Mouse (Mus musculus) right cerebral cortex, postnatal 25 days (tissue): ENCODE measurements around the gene Cpt2.

Source experiments
- DNase-seq: peaks from one replicate; pipeline ENCODE4 v3.0.0; 2022

Gene Cpt2

DNA sequence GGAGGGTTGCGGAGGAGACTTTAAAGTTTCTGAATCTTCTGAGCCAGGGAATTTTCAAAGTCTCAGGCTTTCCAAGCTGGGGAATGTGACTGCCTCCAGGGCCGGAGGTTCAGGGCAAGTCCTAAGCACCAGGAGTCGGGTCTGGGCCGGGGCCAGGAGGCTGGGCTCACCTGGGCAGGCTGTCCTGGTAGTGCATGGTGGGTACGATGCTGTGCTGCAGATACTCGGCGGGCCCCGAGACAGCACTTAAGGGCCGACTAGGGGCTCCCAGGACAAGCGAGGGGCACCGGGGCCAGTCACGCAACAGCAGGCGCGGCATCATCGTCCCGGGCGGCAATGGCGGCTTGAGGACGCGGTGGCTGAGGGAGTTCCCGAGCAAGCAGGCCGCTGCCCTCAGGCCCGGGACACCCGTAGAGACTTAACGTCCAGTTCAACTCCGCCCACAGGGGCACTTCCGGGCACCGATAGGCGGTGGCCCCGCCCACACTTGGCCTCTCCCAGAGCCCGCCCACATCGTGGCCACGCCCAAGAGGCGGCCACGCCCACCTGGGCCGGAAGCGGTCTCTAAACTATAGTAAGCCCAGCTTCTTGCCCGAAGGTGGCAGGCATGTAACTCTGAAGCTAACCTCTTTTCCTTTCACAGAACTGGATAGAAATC lies at the start of gene Cpt2:
Gene Cpt2 (minus strand): TSS at position 466 of the 658 bp plus-strand sequence.
- DNase-seq, result peak; percentile 69

DNA sequence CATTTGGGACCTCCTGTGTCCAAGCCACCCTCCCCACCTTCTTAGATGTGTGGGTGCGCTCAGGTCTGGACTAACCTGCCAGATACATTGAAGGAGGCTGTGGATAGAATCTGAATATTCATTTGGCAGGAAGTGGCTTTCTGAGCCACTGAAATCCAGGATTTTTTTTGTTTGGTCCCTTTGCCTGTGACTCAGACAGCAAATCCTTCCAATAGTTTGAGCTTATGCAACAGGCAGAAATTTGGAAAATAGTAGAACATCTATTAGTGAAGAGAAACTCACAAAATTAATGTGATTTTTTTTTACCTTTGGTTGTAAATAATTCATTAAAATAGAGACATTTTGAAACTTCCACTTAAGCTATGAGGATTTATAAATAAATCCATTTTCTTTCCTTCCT lies 47.8 kb upstream of the Cpt2 start:
- no peak for DNase-seq

DNA sequence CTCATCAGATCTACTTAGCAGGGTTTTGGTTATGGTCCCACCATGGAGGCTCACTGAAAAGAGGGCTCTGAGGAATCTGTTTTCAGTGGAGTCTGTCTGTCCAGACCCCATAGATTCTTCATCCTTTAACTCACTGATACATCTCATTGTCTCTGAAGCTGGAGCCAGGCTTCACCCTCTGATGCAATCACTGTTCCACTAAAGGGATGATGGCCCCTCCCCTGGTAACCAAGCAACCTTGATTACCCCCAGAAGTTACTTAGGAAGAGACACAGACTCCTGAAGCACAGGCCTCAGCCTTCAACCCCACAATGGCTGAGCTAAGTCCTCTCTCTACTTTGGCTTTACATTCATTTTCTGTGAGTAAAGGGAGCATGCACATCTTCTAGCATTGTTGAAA lies 46.4 kb upstream of the Cpt2 start:
- no peak for DNase-seq

DNA sequence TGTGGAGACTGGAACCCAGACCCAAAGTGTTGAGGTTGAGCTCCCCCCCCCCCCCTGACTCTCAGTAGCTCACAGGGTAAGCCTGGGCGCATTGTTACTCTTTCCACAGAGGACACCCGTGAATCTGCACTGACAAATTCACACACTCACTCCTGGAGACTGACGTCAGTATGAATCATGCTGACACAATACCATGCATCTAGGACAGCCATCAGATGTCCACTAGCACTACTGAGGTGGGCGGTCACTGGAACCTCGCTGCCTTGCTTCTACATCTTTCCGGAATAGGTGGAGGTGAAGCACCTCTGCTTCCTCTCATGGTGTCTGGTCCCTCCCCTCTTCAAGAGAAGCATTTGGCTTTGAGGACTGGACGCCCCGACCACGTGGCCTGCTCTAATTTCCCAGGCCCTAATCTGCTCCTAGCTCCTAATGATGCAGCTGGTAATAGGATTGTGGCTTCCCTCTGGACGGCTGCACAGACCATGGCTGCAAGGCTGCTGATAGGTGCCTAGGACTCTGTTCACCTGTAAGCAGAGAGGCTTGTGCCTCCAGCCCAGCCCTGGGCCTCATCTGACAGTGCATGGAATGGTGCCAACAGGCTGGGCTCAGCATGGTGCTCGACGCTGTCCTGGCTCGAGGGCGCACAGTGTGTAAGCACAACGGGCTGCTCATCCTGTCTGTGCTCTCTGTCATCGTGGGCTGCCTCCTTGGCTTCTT lies 44.7 kb upstream of the Cpt2 start, which contains the start of gene Slc1a7:
Gene Slc1a7 (plus strand): TSS at position 367 of the 717 bp plus-strand sequence.
- DNase-seq, result no peak

DNA sequence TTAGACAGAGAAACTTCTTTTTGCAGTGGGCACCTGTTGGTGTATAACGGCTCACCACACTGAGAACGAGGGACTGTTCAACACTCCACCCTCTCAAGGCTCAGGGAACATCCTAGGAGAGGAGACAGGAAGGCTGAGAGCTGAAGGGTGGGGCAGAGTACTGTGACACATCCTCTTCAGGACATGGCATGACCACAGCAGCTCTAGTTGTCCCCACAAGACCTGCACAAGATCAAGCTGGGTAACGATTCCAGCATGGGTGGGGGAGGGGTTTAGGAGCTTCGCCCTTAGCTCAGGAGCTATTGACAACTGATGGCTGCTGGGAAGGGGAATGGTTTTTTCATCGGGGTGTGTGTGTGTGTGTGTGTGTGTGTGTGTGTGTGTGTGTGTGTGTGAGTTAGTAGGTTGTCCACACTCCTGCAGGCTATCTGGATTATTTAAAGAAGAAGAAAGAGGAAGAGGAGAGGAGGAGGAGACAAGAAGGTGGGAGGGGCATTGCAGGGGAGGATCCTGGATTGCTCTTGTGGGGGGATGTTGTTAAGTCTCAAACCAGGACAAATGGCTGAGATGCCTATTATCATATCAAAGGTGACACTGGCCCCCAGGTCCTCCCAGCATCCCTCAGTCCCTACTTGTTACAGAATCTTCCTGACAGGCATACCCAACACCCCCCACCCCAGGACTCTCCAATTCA lies 43.2 kb upstream of the Cpt2 start:
- DNase-seq, result no peak

DNA sequence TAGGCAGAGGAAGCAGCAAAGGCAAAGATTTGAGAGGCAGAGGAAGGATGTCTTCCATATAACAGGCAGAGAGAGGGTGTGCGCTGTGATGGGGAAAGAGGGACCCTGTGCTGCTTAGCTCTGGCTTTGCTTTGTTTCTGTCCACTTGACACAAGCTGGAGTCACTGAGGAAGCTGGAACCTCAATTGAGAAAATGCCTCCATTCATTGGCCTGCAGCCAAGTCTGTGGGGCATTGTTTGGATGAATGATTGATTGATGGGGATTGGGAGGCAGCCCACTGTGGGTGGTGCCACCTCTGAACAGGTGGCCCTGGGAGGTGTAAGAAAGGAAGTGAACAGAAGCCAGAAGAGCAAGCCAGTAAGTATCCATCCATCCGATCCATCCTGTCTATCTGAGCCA lies 39.4 kb upstream of the Cpt2 start:
- no peak for DNase-seq

DNA sequence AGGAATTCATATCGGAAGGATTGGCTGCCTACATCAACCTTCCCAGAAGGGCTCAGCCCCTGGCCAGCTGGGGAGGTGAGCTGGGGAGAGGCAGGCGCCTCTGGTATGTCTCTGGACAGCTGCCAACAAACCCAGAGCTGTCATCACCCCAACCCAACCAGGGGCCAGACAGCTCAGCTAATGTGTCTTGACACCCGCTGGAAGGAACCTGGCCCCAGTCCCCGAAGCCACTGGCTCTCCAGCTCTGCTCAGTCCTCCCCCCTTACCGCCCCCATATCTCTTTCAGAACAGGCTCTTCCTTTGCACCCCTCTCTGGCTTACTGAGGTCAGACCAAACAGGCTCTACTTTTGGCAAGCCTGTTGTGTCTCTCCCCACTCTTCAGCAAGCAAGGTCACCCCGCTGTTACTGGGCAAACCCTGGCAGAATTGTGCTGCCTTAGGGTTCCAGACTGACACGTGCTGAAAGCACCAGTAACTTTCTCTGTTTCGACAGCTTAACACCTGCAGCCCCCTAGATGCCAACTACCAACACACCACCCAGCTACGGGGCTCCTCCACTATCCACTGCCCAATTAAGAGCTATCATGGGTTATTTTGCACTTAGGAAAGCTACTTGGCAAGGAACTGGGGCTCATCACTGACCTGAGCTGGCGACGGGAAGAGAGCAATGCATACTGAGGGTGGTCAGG lies 38.8 kb upstream of the Cpt2 start:
- DNase-seq, result no peak

DNA sequence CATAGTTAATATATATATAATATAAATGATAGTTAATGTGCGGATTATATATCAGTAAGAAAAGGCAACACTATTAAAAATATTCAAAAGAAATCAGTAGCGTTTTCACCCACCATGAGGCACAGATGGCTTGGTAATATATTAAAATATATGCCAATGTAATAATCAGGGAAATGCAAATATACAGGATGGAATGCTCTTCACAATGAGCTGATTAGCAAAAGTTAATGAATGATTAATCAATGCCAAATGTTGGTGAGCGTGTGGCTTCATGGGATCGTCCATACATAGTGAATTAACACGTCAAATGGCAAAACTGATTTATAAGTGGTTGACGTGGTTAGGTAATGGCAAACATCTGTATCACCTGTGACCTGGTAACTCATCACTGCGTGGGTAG lies 35.1 kb upstream of the Cpt2 start:
- no peak for DNase-seq

DNA sequence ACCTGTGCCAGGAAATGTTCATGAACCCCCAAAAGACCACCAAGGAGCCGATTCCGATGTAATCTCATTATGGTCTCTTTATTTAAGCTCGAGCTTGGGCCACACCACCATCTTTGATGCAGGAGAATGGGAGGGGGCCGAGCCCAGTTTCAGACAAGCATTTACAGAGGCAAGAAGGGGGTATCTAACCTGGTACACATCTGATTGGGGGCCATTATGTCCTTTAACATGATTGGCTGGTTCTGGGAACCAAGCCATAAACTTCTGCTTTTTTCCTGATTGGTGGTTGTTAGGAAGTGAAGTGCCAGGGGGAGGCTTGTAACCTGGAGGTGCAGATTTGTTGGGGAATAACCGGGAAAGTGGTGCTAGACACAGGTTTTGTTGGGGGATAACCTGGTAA lies 32.3 kb upstream of the Cpt2 start:
- DNase-seq, result no peak

DNA sequence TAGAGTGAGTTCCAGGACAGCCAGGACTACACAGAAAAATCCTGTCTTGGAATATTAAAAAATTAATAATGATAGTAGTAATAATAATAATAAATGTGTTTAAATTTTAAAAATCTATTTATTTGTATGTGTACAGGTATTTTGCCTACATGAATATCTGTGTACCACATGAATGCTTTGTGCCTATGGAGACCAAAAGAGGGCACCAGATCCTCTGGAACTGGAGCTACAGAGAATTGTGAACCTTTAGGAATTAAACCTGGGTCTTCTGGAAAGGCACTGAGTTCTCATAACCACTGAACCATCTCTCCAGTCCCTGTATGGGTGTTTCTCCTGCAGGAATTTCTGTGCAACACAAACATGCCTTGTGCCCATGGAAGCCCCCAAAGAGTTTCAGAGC lies 29.4 kb upstream of the Cpt2 start:
- DNase-seq, result no peak

DNA sequence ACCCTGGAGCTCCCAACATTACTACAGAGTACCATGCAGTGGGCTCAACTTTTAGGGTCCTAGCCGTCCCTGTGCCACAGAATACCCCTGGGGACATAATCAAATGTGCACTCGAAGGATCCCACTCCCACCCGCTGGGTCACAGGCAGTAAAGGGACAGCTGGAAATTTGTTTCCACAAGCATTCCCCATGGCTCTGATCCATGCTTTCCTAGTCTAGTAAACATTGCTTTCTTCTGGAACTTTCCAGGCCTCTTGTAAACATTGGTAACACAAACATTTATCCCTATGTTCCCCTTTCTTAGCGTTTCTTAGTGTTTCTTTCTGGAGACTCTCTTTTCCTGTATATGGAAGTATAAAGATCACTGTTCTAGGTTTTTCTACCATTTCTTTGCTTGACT lies 26.5 kb upstream of the Cpt2 start:
- no peak for DNase-seq

DNA sequence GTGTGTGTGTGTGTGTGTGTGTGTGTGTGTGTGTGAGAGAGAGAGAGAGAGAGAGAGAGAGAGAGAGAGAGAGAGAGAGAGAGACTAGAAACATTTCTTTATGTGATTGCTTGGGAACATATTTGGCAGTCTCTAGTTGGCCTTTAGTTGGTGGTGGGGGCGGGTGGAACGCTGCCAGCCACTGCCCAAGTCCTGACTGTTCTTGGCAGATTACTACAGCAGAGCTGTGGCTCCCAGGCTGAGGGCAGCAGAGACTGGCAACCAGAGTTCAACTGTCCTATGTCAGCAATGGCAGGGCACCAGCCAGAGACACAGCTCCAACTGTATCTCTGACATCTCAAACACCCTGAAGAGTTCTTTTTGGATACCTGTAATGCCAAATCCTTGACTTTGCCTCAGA lies 20.7 kb upstream of the Cpt2 start:
- DNase-seq, result no peak

DNA sequence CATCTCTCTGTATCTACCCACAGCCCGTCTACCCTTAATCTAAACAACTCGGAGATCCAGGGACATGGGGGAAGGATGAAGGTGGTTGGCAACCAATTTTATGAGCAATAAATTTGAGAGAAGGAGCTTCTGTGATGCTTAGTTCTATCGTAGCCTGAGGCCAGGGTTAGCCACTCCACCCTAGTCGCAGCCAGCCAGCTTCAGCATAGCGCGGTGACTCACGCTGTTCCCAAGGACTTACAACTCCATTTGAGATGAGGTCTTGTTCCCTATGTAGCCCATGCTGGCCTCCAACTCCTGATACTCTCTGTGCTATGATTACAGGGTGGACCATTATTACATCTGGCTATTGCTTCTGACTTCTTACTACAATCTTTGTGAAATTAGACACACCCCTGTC lies 19.3 kb upstream of the Cpt2 start:
- no peak for DNase-seq

DNA sequence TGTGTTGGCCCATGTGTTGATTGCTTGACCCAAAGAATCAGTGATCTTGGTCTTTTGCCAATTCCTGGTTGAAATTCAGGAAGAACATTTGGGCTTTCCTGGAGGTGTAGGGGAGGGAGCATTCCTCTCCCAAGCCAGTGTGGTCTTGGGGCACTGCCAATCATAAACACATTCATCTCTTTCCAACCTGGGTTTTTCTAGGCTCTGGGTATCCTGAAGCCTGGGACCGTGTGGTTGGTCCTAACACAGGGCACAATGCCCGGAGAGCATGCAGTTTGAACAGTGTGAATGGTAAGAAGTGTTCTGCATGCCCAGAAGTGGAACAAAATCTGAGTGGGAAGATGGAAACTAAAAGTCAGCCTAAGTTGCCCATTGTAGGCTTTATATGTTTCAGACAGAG lies 14.7 kb upstream of the Cpt2 start:
- no peak for DNase-seq

DNA sequence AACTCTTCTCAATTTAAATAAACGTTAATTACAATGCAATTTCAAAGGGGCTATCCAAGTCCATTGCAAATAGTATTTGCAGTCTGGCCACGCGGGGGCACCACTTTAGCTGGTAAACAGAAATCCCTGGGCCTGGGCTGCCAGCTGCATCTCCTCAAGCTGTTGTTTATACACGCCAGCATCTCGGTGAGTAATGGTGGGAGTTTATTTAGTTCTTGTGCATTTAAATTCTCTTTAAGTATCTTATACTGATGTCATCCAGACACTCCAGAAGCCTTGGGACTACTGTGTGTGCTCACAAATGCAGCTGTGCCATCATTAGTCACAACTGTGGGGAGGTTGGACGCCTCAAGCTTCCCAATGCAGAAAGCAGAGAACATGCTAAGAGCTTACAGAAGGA lies 13.9 kb upstream of the Cpt2 start:
- peak; percentile 60 for DNase-seq

DNA sequence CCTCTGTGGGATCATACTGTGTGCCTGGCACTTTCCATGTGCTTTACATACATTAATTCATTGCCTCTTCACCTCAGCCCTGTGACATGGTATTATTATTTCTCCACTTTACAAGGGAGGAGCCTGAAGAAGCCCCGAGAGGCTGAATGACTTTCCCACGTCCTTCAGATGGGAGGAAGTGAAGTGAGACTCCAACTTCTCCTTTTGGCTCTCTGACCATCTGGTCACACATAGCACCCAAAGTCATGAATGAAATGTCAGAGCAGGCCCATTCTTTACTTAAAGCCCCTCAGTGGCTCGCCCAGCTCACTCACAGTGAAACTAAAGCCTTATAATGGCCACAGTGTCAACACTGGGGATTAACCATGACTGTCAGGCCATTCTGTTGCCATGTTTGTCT lies 11.8 kb upstream of the Cpt2 start:
- DNase-seq, result no peak

DNA sequence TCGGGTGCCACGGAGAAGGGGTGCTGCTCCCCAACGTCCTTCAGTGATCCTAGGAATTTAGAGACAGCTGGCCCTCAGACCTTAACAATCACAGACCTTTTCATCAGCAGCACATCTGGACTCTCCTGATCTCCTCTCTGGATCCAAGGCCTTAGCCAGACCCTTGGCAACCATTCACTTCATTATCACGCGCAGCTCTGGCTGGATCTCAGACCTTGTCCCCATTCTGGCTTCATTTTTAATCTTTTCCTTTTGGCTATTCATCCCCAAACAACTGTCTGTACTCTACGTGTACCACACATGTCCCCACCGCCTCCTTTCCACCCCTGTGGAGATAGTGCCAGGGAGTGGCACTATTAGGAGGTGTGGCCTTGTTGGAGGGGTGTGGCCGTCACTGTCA lies 9.8 kb upstream of the Cpt2 start:
- DNase-seq, result no peak

DNA sequence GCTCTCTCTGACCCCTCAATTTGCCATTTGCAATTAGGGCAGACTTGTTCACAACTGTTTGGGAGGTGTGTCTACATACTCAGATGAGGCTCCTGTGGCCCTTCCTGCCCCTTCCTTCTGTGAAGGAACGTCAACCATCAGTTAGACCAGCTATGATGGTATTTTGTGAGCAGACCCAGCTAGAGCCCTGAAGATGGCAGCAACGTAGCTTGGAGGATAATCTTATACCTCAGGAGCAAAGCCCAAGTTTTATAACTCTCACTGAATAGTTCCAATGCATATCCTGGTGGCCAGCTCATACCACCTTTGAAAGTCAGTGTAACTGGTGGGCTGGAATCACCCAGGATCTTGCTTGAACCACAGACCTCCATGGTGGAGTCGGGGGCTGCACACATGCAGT lies 8.0 kb upstream of the Cpt2 start:
- no peak for DNase-seq

DNA sequence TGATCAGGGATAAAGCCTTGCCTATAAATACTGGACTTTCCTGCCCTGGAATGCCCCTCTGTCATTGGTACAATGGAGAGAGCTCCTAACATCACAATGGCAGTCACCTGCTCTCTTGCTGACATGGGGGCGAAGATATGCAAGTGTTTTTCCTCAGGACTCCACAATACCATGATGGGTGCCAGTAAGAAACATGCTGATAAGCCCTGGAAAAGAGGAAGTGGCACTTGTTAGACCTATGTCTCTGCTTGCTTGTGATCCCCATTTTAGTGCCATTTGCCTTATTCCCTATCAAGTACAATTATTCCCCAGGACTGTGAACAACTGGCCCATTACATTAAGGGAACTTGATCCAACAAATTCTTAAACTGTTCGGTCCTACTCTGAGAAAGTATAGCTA lies 5.3 kb upstream of the Cpt2 start:
- DNase-seq, result no peak

DNA sequence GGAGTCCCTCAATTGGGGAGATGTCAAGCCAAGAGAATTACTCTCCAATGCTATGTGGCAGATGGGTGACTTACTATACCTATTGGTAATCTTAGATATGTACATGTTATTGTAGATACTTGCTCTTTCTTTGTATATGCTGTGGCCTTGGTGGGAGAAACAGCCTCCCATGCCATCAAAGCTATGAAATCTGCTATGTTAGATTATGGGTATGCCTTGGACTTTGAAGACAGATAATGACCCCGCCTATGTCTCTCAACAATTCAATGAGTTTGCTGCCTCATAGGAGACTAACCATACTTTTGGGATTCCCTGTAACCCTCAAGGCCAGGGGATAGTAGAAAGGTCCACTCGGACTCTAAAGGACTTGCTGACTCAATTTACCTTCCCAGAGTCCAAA lies 4.9 kb upstream of the Cpt2 start:
- no peak for DNase-seq

DNA sequence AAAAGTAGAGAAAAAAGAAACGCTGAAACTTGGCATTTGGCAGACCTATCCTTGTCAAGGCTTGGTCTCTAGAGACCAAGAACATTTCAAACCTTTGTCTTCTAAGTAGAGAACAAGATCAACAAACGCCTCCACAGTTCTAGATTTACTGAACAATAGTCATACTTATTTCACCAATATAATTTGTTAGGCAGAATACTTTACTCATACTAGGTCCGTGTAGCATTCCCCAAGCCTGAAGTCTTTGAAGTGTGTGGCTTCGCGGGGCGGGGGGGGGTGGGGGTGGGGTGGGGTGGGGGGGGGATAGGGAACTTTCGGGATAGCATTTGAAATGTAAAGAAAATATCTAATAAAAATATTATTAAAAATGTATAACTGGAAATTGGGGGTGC lies 389 bp upstream of the Cpt2 start:
- DNase-seq, result no peak

DNA sequence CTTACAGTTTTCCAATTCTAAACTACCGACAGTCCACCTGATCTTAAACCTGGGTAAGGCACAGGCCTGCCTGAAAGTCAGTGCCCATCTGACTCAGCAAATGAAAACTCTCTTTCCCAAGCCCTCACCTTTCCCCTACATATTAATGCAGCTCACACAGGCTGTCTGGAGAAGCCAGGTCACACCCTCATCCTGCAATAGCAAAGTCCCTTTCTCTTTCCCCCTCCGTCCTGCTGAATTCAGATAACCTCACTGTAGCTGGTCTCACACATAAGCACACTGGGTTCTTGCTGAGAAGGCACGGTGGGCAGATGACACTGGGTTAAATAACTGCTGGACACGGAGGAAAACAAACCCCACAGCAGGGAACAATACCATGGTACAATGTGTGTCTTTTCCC lies 1.5 kb downstream of the Cpt2 start:
- no peak for DNase-seq

DNA sequence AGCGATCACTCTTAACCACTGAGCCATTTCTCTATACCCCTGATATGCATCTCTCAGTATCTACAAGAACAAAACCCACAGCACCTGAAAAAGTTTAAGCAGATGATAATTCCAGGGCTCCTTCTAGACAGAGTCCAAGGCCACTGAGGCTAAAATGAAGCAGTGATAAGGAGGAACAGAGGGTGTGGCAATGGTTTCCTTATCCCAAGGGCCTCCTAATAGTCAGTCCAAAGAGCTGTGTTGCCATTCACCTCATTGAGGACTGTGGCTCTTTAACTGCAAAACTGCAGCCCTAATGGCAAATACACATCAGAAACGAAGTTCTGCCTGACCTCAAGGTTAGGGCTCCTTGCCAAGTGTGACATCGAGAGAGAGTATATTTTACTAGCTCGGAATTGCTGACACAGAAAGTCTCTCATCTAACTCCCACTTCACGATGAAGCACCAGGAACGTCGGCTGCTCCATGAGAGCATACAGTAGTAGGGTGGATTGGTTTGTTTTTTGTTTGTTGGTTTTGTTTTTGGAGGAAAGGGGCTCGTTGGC lies 2.2 kb downstream of the Cpt2 start:
- DNase-seq, result no peak

DNA sequence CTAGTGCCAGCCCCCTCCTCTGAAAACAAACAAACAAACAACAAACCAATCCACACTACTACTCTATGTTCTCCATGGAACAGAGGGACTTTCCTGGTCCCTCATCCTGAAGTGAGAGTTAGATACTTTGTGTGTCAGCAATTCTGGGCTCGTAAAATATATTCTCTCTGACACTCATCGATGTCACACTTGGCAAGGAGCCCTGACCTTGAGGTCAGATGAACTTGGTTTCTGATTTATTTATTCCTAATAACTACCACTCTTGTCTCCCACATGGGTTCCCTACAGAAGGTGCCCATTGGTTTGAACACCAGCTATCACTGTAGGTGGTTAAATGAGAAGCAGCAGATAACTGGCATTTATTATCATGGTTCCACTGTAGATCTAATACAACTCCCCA lies 3.1 kb downstream of the Cpt2 start:
- DNase-seq, result no peak
